Mouse (Mus musculus) monocyte, adult 5-6 weeks (primary cell): ENCODE results near the gene Lrrc59. TPM values are rescaled to one million over a fixed set of nuclear protein-coding genes. Genes with fewer than 3 reads are reported as not detected.

Experiments used
- ATAC-seq: fragments of 153-309, 156-312 bp; replicated peaks from 2 replicates; pipeline ENCODE4 v1.8.0; 2017; ENCODE audit warnings: mild to moderate bottlenecking; ENCODE audit not compliant: low TSS enrichment, insufficient number of reproducible peaks, severe bottlenecking, poor library complexity, low FRiP score
- total RNA-seq: library from RNA; stranded (forward); fragments of 200-1000, 200-491, 200-594 nt; gene quantifications from 3 replicates; pipeline ENCODE4 v1.2.3, GENCODE M21; 2017

The Lrrc59 gene
- total RNA-seq = 61.6 to 80.3 TPM (median 69.2 TPM) in 3 replicates

- ATAC-seq = peak; percentile 99
Measured at GRCm38 (mm10) chr11:94629199-94629883, at the start of gene Lrrc59. Lrrc59 (plus strand) TSS chr11:94629767.

DNA sequence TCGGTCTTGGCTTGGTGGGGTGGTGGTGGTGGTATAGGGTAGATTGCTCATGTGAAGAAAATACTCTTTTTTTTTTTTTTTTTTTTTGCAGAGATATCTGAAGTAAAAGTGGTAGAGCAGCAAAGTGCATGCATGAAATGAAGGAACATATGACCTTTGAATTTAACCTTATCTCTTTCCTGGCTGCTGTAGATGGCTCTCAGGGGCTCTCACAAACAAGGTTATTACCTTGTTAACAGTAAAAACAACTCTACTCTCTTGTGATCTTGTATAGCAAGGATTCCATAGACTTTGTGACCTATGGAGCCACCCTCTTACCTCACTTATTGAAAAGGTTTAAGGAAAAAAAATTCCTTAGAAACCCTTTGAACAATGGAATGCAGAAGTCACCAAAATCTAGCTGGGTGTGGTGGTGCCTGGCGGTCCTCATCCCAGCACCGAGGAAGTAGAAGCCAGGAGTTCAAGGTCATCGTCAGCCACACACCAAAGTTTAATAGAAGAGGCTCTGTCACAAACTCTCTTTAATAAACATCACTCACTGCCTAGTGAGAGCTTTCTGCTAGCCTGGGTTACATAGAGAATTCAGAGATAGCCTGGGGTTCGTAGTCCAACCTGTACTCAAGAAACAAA is 49.3 kb upstream of the Lrrc59 start:
- ATAC-seq = no peak

- ATAC-seq = no peak
Measured at GRCm38 (mm10) chr11:94585091-94585490, 44.5 kb upstream of the Lrrc59 start.

DNA sequence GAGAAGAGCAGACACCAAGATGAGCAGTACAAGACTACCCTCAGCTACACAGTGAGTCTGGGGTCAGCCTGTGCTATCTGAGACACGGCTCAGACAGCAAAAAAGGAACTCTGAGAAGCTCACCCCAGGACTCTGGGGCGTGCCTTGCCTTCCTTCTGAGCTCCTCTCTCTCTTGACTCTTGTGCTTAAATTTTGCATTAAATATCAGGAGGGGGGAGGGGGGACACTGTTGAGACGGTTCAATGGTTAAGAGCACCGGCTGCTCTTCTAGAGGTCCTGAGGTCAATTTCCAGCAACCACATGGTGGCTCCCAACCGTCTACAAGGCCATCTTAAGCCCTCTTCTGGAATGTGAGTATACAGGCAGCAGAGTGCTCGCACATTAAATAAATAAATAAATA is 42.1 kb upstream of the Lrrc59 start:
- ATAC-seq = no peak

GRCm38 (mm10) chr11:94596311-94596852 is 33.2 kb upstream of the Lrrc59 start:
- peak; percentile 72; the same call in 1 of the 2 replicates for ATAC-seq

- no peak for ATAC-seq
Measured at GRCm38 (mm10) chr11:94597319-94597718, 32.2 kb upstream of the Lrrc59 start.

GRCm38 (mm10) chr11:94598437-94599120 is 31.0 kb upstream of the Lrrc59 start:
- no peak for ATAC-seq

DNA sequence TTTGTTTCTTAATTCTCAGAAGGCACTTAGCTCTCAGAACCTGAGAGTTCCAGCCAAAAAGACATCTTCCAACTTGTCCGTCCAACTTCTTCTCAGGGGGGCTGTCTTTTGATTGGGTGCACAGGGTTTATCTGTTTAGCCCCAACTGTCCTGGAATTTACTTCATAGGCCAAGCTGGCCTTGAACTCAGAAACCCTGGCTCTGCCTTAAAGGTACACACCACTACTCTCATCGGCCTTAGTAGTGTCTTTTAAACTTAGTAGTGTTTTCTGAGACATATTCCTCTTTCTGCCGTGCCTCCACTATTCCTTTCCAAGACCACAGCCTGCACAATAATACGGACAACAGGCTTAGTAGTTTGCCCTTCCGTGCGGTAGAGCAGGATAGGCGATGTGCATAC is 29.1 kb upstream of the Lrrc59 start:
- no peak for ATAC-seq

DNA sequence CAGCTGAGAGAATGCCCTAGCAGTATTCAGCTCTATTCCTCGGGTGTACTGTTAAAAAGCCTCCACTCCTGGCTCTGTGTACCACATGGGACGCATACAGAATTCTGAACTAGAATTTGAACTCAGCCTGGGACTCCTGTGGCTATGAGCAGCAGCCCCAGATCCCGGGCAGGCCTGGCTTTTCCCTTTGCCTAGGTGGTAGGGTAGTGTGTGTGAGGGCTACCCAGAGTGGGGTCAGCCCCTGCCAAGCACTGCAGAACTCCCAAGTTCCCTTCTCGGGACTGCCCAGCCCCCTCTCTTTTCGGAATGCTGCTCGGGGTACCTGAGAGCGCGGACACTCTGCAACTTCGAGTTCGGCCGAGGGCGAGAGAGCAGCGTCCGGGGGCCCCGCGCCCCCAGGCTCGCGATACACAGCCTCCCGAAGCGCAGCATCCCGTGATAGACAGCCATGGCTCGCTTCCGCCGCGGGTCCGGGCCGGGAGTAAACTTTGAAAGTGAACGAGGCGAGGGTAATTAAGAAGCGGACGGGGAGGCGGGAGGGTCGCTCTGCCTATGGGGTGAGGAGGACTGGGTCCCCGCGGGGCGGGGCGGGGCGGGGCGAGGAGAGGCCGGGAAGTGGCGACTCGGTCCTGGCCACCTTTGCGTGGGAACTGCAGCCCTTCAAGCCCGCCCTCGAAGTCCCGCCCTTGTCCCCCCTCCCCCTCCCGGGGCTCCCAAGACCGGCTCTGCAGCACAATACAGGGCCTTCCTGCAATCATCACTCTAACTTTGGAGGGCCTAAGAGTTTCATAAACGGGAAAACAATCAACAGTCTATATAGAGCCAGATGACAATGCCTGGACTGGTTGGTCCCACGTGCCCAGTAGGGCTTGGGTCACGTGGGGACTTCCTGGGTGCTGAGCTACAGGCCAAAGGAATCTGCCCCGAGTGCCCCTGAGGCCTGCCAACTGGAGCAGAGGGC is 28.0 kb upstream of the Lrrc59 start, which contains the start of gene Acsf2:
Gene Acsf2, minus strand, starts transcription at position 551 of the 961 bp plus-strand sequence.
- peak; percentile 56 for ATAC-seq

GRCm38 (mm10) chr11:94602356-94602955 is 27.1 kb upstream of the Lrrc59 start:
- 0 out of 2 replicates have a peak, but pooled peaks have one; percentile 7 for ATAC-seq

- no peak for ATAC-seq
Measured at GRCm38 (mm10) chr11:94610744-94611740, 18.5 kb upstream of the Lrrc59 start.

DNA sequence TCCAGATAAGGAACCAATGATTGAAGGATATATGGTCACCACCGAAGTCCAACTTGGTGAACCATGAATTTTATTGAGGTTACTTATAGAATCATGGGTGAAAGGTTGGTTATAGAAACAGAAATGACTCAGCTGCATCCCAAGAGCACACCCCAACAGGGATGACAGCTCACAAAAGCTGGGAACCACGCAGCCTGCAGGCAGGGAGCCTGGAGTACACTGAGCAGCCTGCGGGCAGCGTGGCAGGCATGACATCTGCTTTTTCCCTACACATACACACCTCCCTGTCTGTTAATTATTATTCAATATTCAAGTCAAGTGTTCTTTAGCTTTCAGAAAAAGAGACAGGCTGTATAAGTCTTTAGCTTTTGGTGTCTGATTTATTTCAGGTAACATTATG is 15.0 kb upstream of the Lrrc59 start:
- ATAC-seq = no peak

GRCm38 (mm10) chr11:94615494-94615893 is 14.1 kb upstream of the Lrrc59 start:
- no peak for ATAC-seq

GRCm38 (mm10) chr11:94617646-94618045 is 11.9 kb upstream of the Lrrc59 start:
- no peak for ATAC-seq

GRCm38 (mm10) chr11:94620766-94621457 is 8.7 kb upstream of the Lrrc59 start:
- ATAC-seq = no peak

GRCm38 (mm10) chr11:94621458-94621852 is 8.1 kb upstream of the Lrrc59 start:
- no peak for ATAC-seq
